Mouse (Mus musculus) common myeloid progenitor, adult 5-6 weeks (primary cell): ENCODE results near the gene Ptprn2. TPM values are rescaled to one million over a fixed set of nuclear protein-coding genes. Genes with fewer than 3 reads are reported as not detected.

Experiments
- ATAC-seq: replicated peaks from 2 replicates; pipeline ENCODE4 v1.8.0; 2016; ENCODE audit warnings: low read depth, mild to moderate bottlenecking, moderate TSS enrichment, inconsistent platforms; ENCODE audit not compliant: poor library complexity, severe bottlenecking
- total RNA-seq: library from RNA; stranded (forward); fragments of 200-1000, 187-1606 nt; gene quantifications from 2 replicates; pipeline ENCODE4 v1.2.3, GENCODE M21; 2017

Gene Ptprn2
- total RNA-seq, 1 experiment from 2014 or later, result not detected

- no peak for ATAC-seq
Measured at GRCm38 (mm10) chr12:117262003-117262402, 776.5 kb downstream of the Ptprn2 start.

DNA sequence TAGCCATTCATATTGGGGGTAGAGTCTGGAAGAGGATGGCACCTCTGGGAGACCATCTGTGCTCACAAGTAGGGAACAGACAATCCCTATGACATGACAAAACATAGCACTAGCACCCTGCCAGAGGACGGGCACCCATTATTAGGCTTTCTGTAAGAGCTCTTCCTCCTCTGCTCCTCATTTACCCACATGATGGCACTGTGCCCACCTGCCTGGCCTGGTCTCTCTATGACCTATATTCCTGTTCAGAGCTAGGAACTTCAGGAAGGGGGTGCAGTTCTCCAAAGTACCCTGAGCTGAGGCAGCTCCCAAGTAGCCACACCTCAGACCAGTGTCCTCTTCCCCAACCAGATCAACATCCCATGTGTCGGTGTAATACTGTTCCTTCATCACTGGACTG, 777.6 kb downstream of the Ptprn2 start:
- ATAC-seq, result no peak

GRCm38 (mm10) chr12:117265211-117265610, 779.7 kb downstream of the Ptprn2 start:
- no peak for ATAC-seq

DNA sequence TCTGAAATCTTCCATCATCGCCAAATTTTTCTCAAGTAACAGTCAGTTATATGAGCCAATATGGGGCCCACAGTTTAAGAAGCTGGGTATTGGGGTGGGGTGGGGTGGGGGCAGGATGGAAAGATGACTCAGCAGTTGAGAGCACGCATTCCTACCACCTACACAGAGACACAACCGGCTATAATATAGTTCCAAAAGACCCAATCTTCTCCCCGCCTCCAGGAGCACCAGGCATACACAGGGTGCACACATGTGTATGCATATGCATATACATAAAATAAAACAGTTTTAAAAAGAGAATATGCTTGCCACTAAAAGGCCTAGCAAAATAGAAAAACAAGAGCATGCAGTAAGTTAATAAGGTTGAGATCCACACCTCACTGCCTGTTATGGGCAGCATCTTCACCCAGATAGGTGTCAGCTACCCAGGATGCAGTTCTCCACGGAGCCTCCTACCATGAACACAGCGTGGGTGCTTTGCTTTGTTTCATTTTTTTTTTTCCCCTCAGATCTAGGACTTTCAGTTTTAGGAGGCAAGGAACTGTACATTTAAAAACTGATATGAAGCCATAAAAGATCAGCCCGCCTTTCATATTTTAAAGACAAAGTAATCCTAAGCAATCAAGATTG, 783.1 kb downstream of the Ptprn2 start:
- no peak for ATAC-seq

DNA sequence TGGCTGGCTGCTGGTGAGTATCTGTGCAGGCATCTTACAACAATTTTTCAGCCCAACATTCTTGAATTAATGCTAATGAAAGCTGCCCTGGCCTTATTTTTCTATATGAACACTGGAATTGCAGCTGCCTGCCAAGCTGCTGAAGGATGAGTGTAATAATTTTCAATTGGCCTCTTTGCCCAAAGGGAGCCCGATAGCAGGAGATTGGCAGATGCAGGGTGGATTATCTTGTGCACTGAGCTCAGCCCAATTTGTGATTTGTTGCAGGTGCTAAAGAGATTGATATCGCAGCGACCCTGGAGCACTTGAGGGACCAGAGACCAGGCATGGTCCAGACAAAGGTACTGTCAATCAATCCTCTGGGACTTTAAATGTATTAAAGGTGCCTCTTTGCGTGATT, 783.8 kb downstream of the Ptprn2 start:
- ATAC-seq, result no peak

- peak; percentile 84 for ATAC-seq
Measured at GRCm38 (mm10) chr12:117270199-117270598, 784.7 kb downstream of the Ptprn2 start.

GRCm38 (mm10) chr12:117273166-117273565, 787.6 kb downstream of the Ptprn2 start:
- no peak for ATAC-seq

GRCm38 (mm10) chr12:117274576-117274975, 789.1 kb downstream of the Ptprn2 start:
- ATAC-seq, result no peak

- ATAC-seq, result no peak
Measured at GRCm38 (mm10) chr12:117280790-117281189, 795.3 kb downstream of the Ptprn2 start.

DNA sequence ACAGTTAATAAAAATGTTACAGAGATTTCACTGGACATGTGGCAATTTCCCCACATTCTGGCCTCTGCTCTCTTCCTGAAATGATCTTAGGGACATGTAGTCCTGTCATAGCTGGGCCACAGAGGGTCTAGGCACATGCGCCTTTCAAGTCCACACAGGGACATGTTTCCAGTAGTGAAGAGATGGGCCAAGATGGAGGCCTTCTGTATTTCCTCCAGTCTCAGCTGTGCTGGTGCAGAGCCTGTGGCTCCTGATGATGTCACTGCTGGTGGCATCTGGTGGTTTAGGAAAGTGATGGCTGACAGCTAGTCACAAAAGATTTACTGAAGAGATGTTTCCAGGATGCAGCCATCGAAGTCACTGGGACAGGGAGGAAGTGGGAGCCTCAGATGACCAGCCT, 797.1 kb downstream of the Ptprn2 start:
- no peak for ATAC-seq

DNA sequence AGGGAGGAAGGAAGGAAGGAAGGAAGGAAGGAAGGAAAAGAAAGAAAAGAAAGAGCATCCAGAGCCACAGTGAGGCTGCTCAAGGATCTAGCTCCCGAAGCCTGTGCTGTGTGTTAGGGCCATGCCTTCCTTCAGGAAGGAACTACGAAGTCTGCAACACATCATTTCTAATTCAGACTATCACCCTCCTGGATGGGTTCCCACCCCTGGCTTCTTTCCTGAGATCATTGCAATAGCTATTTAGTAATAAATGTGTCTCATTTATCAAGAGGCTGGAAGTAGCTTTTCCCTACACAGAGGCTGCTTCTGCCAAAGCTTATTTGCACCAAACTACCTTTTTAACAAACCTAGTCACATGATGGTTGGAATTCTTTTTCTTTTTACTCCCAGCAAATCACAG, 801.9 kb downstream of the Ptprn2 start:
- ATAC-seq, result no peak

DNA sequence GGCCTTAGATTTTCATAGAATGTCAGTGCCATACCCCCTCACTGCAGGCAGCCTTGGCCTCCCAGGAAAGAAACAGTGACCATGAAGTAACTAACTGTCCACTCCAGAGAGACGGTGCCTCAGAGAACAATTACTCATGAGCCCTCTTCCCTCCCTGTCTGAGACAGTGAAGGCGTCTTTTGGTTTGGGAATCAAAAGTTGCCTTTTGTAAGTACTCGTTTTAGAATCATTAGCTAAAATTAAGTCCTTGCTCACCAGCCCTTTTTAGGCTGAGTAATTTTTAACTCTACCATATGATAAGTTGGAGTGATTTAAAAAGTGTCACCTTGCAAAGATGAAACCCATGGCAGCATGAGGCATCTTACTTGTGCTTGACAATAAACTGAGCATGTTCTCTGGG, 806.4 kb downstream of the Ptprn2 start:
- ATAC-seq, result no peak

DNA sequence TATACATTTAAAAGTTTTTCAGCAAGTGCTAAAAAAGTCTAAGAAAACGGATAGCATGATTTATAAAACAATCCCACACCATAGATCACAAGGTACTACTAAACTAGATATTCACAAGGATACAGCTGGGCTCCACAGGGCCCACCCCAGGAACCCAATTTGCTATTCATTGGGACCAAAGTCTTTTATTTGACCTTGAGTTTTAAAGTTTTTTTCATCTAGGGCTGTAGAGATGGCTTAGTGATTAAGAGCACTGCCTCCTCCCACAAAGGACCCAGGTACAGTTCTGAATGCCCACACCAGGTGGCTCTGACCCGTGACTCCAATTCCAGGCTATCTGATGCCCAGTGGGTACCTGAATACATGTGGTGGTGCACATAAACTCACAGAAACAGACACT, 811.3 kb downstream of the Ptprn2 start:
- no peak for ATAC-seq

- ATAC-seq, result peak; percentile 50; the same call in 1 of the 2 replicates
Measured at GRCm38 (mm10) chr12:117299084-117299483, 813.6 kb downstream of the Ptprn2 start.

- no peak for ATAC-seq
Measured at GRCm38 (mm10) chr12:117304751-117305624, 819.5 kb downstream of the Ptprn2 start.

DNA sequence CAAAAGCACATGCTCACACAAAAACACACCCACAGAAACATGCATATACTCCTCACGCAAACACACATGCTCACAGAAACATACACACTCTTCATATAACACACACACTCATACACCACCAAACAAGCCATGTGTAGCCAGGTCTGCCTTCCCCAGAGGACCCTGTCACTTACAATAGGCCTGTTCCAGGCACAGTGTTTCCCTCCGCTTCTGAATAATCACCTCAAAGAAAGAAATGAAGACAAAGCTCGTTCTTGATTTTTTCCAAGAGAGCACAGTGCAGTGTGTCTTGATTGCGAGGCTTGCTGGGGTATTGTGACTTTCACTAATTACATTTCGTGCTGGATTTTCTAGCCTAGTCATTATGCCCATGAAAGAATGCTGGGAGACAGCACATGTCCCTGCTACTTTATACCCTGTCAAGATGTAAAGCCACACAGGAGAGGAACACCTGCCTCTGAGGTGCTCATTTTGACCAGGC, 820.1 kb downstream of the Ptprn2 start:
- no peak for ATAC-seq

DNA sequence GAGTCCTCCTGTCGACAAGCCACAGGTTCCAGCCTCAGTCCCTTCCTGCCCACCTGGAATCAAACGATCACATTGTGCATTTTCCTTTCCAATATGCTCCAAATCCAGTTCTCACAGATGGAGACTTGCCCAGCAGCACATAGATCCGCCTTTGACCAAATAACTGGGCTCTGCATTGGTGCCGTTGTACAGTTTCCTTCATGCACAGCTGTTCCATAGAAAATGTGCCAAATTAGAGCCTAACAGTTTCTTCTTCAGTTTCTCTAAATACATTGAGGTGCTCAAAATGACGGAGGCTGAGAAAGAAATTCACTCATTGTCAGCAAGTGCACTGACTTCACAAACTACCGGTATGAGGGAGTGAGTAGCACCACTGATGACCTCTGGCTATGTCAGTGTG, 826.6 kb downstream of the Ptprn2 start:
- ATAC-seq, result no peak

- ATAC-seq, result no peak
Measured at GRCm38 (mm10) chr12:117314987-117315386, 829.5 kb downstream of the Ptprn2 start.

- no peak for ATAC-seq
Measured at GRCm38 (mm10) chr12:117315661-117316060, 830.1 kb downstream of the Ptprn2 start.

- ATAC-seq, result peak; percentile 66
Measured at GRCm38 (mm10) chr12:117318229-117318628, 832.7 kb downstream of the Ptprn2 start.

GRCm38 (mm10) chr12:117323017-117323416, 837.5 kb downstream of the Ptprn2 start:
- peak; percentile 38 for ATAC-seq
